Mouse (Mus musculus) cortical plate, adult 2 months (tissue): ENCODE data around the gene Rab15. TPM values are rescaled to one million over a fixed set of nuclear protein-coding genes. Genes with fewer than 3 reads are reported as not detected.
"Not testable (repeated sequence)": the region's sequence is repeated elsewhere in the genome, so short reads cannot be mapped to it uniquely, and the experiment has no call there.

Source experiments
- H3K27ac ChIP-seq: fragments of 200-500 bp; 2 replicates; pipeline ENCODE4 v1.5.1; 2012; ENCODE audit warnings: low read length, control low read depth, inconsistent platforms; ENCODE audit not compliant: insufficient read depth
- H3K4me1 ChIP-seq: fragments of 200-500 bp; 2 replicates; pipeline ENCODE4 v1.6.1; 2011; ENCODE audit warnings: low read length; ENCODE audit not compliant: control insufficient read depth, insufficient read depth
- H3K4me3 ChIP-seq: fragments of 200-500 bp; 2 replicates; pipeline ENCODE4 v1.5.1; 2011; ENCODE audit warnings: mild to moderate bottlenecking, low read length, control low read depth; ENCODE audit not compliant: insufficient read depth
- CTCF ChIP-seq: fragments of 200-500 bp; IDR thresholded peaks from 2 replicates; pipeline ENCODE4 v1.5.1; 2011; ENCODE audit warnings: mild to moderate bottlenecking, control low read depth, low read length; ENCODE audit not compliant: insufficient read depth; ENCODE audit errors: extremely low read depth
- POLR2A ChIP-seq: fragments of 200-500 bp; IDR thresholded peaks from 2 replicates; pipeline ENCODE4 v1.6.1; 2011; ENCODE audit warnings: mild to moderate bottlenecking, low read length, control low read depth; ENCODE audit not compliant: insufficient read depth; ENCODE audit errors: extremely low read depth
- polyA plus RNA-seq: library from polyadenylated mRNA; depleted of rRNA; stranded (reverse); fragments of >200 nt; gene quantifications from 2 replicates; pipeline ENCODE4 v1.2.3, GENCODE M21; 2012

Gene Rab15
- polyA plus RNA-seq, 1 experiment: 229 TPM

GRCm38 (mm10) chr12:76807796-76808195 is 14.9 kb downstream of the Rab15 start:
- Histone ChIP-seq H3K27ac (no peak overlapping the region), H3K4me3 (no peak overlapping the region), H3K4me1 (peaks cover 10% of the 10 kb centered on the region; the same call in 1 of the 2 replicates)
- TF ChIP-seq POLR2A: no peak
- TF ChIP-seq CTCF: no peak

- Histone ChIP-seq H3K4me3 (no peak overlapping the region), H3K27ac (0 out of 2 replicates have a peak overlapping the region, but pooled peaks have one; percentile 4), H3K4me1 (peaks cover 10% of the 10 kb centered on the region; the same call in 1 of the 2 replicates)
- TF ChIP-seq POLR2A (no peak), CTCF (no peak)
Measured at GRCm38 (mm10) chr12:76805056-76805811, 17.5 kb downstream of the Rab15 start.

- Histone ChIP-seq H3K4me1 (peaks cover 10% of the 10 kb centered on the region; the same call in 1 of the 2 replicates), H3K4me3 (no peak overlapping the region), H3K27ac (no peak overlapping the region)
- TF ChIP-seq CTCF (peak; percentile 77), POLR2A (no peak)
Measured at GRCm38 (mm10) chr12:76803700-76804252, 18.9 kb downstream of the Rab15 start.

- Histone ChIP-seq H3K4me3 (no peak overlapping the region), H3K27ac (no peak overlapping the region), H3K4me1 (peaks cover 10% of the 10 kb centered on the region; the same call in 1 of the 2 replicates)
- no peak for TF ChIP-seq POLR2A
- TF ChIP-seq CTCF: no peak
Measured at GRCm38 (mm10) chr12:76803028-76803427, 19.7 kb downstream of the Rab15 start.

- no peak overlapping the region for H3K4me3 ChIP-seq
- no peak overlapping the region for H3K27ac ChIP-seq
- peaks cover under 1% of the 10 kb centered on the region; the same call in 1 of the 2 replicates for H3K4me1 ChIP-seq
- TF ChIP-seq POLR2A (no peak), CTCF (no peak)
Measured at GRCm38 (mm10) chr12:76798008-76798720, 24.5 kb downstream of the Rab15 start.

- TF ChIP-seq POLR2A: no peak
- TF ChIP-seq CTCF: no peak
- H3K27ac ChIP-seq: no peak overlapping the region
- no peaks in the 10 kb centered on the region; the same call in 1 of the 2 replicates for H3K4me1 ChIP-seq
Measured at GRCm38 (mm10) chr12:76796938-76797539, 25.7 kb downstream of the Rab15 start.

GRCm38 (mm10) chr12:76795350-76795749 is 27.4 kb downstream of the Rab15 start, which contains the start of gene Gpx2:
Gene Gpx2 (minus strand): TSS chr12:76795554.
- Histone ChIP-seq H3K27ac (no peak within 1 kb of the TSS), H3K4me1 (peaks cover 5% of the 10 kb centered on the region), H3K4me3 (no peak within 1 kb of the TSS)
- TF ChIP-seq CTCF (no peak), POLR2A (no peak)

More at GRCm38 (mm10) chr12:76796938-76797539, 25.7 kb downstream of the Rab15 start:
- no peak overlapping the region for H3K4me3 ChIP-seq

GRCm38 (mm10) chr12:76792540-76792939 is 30.2 kb downstream of the Rab15 start:
- H3K4me1 ChIP-seq, H3K27ac ChIP-seq, H3K4me3 ChIP-seq: not testable (repeated sequence)

GRCm38 (mm10) chr12:76790446-76791084 is 32.1 kb downstream of the Rab15 start:
- no peak overlapping the region for H3K4me3 ChIP-seq
- TF ChIP-seq CTCF: no peak
- no peak for TF ChIP-seq POLR2A
- H3K27ac ChIP-seq: no peak overlapping the region
- peaks cover 6% of the 10 kb centered on the region for H3K4me1 ChIP-seq
